Mouse (Mus musculus): ENCODE data around the gene Zfp710. TPM values are rescaled to one million over a fixed set of nuclear protein-coding genes. Genes with fewer than 3 reads are reported as not detected.

Zfp710 gene
- total and polyA plus RNA-seq, 3 experiments, result 7.6 to 16.2 (median 14.4) TPM

GRCm38 (mm10) chr7:80078792-80079301 lies 54.2 kb downstream of the Zfp710 start:
- dilution Hi-C loops (cut with MboI; ENCODE audit: extremely low pct_ligation_motif_present, extremely low pct_unique_long_range_greater_than_20kb, low sequenced_read_pairs) (no loop called here), in situ Hi-C loops (cut with MboI; ENCODE audit: low pct_ligation_motif_present, low pct_unique_long_range_greater_than_20kb, low sequenced_read_pairs) (no loop called here)
- peaks cover 29 to 57% of the 10 kb centered on the region in 2 experiments for H3K4me1 ChIP-seq (ENCODE audit: control insufficient read depth in 1 of 2, insufficient read depth in 2 of 2)
- H3K79me2 ChIP-seq (replicated peaks; ENCODE audit: control insufficient read depth, extremely low read depth, insufficient read depth, poor library complexity, severe bottlenecking), result peaks cover 6% of the 10 kb centered on the region; the same call in 1 of the 2 replicates
- H3K4me2 ChIP-seq (ENCODE audit: insufficient read depth, low read depth, poor library complexity, severe bottlenecking), result no peak overlapping the region
- H3K36me3 ChIP-seq (replicated peaks in 1 of 2; ENCODE audit: control insufficient read depth in 1 of 2, insufficient read depth in 1 of 2, low read length in 1 of 2), result peaks cover 26 to 37% of the 10 kb centered on the region in 2 experiments
- H3K9ac ChIP-seq (ENCODE audit: insufficient read depth, low read depth), result no peak overlapping the region
- H3K27me3 ChIP-seq (replicated peaks), result no peaks in the 10 kb centered on the region
- no peak for DNase-seq (ENCODE audit: extremely low read depth)
- TF ChIP-seq IRF4 (IDR thresholded peaks at IDR 0.05; ENCODE audit: low read depth, low read length) (no peak), JUND (conservative IDR thresholded peaks at IDR 0.05; ENCODE audit: low read depth, low read length) (no peak), CTCF (conservative IDR thresholded peaks at IDR 0.05 in 1 of 2, IDR thresholded peaks at IDR 0.05 in 1 of 2; ENCODE audit: low read depth in 2 of 2, low read length in 2 of 2) (no peak), RAD21 (IDR thresholded peaks at IDR 0.05; ENCODE audit: low read depth, low read length) (no peak), UBTF (IDR thresholded peaks at IDR 0.05; ENCODE audit: low read depth, low read length) (no peak), ZNF384 (IDR thresholded peaks at IDR 0.05; ENCODE audit: low read depth, low read length) (no peak), POLR2AphosphoS2 (IDR thresholded peaks at IDR 0.05; ENCODE audit: low read depth, low read length) (no peak), ETS1 (conservative IDR thresholded peaks at IDR 0.05; ENCODE audit: low read depth, low read length) (no peak), ELF1 (IDR thresholded peaks at IDR 0.05; ENCODE audit: low read depth, low read length) (no peak), MEF2A (IDR thresholded peaks at IDR 0.05; ENCODE audit: borderline replicate concordance, low read depth, low read length) (no peak), MAFK (IDR thresholded peaks at IDR 0.05; ENCODE audit: insufficient replicate concordance, low read length) (no peak), RCOR1 (conservative IDR thresholded peaks at IDR 0.05; ENCODE audit: low read depth, low read length) (no peak), GABPA (IDR thresholded peaks at IDR 0.05; ENCODE audit: insufficient replicate concordance, low read depth, low read length) (no peak), USF2 (conservative IDR thresholded peaks at IDR 0.05; ENCODE audit: low read depth, low read length) (no peak)
- H3K9me3 ChIP-seq (replicated peaks; ENCODE audit: low read length), result peaks cover 18% of the 10 kb centered on the region
- H3K4me3 ChIP-seq (replicated peaks in 1 of 3; ENCODE audit: low read depth in 2 of 3, low read length in 2 of 3, poor library complexity in 1 of 3), result no peak overlapping the region
- H3K27ac ChIP-seq (ENCODE audit: insufficient read depth, low read depth), result no peak overlapping the region

GRCm38 (mm10) chr7:80081586-80082554 lies 57.3 kb downstream of the Zfp710 start:
- no peak overlapping the region for H3K9ac ChIP-seq (ENCODE audit: insufficient read depth, low read depth)
- H3K36me3 ChIP-seq (replicated peaks in 1 of 2; ENCODE audit: control insufficient read depth in 1 of 2, insufficient read depth in 1 of 2, low read length in 1 of 2), result peaks cover 45 to 64% of the 10 kb centered on the region in 2 experiments
- no peak overlapping the region for H3K4me3 ChIP-seq (replicated peaks in 1 of 3; ENCODE audit: low read depth in 2 of 3, low read length in 2 of 3, poor library complexity in 1 of 3)
- peaks cover 37% of the 10 kb centered on the region for H3K9me3 ChIP-seq (replicated peaks; ENCODE audit: low read length)
- H3K4me2 ChIP-seq (ENCODE audit: insufficient read depth, low read depth, poor library complexity, severe bottlenecking), result no peak overlapping the region
- TF ChIP-seq CHD1 (IDR thresholded peaks at IDR 0.05; ENCODE audit: low read depth, low read length) (no peak), MAZ (IDR thresholded peaks at IDR 0.05; ENCODE audit: low read depth, low read length) (no peak), TCF12 (IDR thresholded peaks at IDR 0.05; ENCODE audit: low read depth, low read length) (no peak), EP300 (IDR thresholded peaks at IDR 0.05; ENCODE audit: low read length) (no peak), ZNF384 (IDR thresholded peaks at IDR 0.05; ENCODE audit: low read depth, low read length) (no peak), IRF4 (IDR thresholded peaks at IDR 0.05; ENCODE audit: low read depth, low read length) (no peak), JUND (conservative IDR thresholded peaks at IDR 0.05; ENCODE audit: low read depth, low read length) (no peak), KAT2A (IDR thresholded peaks at IDR 0.05; ENCODE audit: insufficient replicate concordance, low read length) (no peak)
- H3K27me3 ChIP-seq (replicated peaks), result no peaks in the 10 kb centered on the region
- in situ Hi-C loops (cut with MboI; ENCODE audit: low pct_ligation_motif_present, low pct_unique_long_range_greater_than_20kb, low sequenced_read_pairs), result no loop called here
- dilution Hi-C loops (cut with MboI; ENCODE audit: extremely low pct_ligation_motif_present, extremely low pct_unique_long_range_greater_than_20kb, low sequenced_read_pairs), result no loop called here
- DNase-seq (ENCODE audit: extremely low read depth), result no peak
- H3K27ac ChIP-seq (ENCODE audit: insufficient read depth, low read depth), result no peak overlapping the region
- peaks cover 8 to 54% of the 10 kb centered on the region in 2 experiments for H3K4me1 ChIP-seq (ENCODE audit: control insufficient read depth in 1 of 2, insufficient read depth in 2 of 2)
- H3K79me2 ChIP-seq (replicated peaks; ENCODE audit: control insufficient read depth, extremely low read depth, insufficient read depth, poor library complexity, severe bottlenecking), result peaks cover 6% of the 10 kb centered on the region; the same call in 1 of the 2 replicates

All from CH12.LX (cell line).